Mouse (Mus musculus) layer of hippocampus, adult 8-10 months (tissue): ENCODE data around the gene Satb2. TPM values are rescaled to one million over a fixed set of nuclear protein-coding genes. Genes with fewer than 3 reads are reported as not detected.

Experiments
- DNase-seq, 2 experiments: peaks; one replicate each; pipeline ENCODE4 v3.0.0; 2022; ENCODE audit warnings: low spot score in 2 of 2
- total RNA-seq, 4 experiments: library from RNA; stranded (reverse); gene quantifications; 2 replicates each; pipeline ENCODE4 v1.2.4; 2022

Satb2 gene
- 10 to 100 TPM; 15.4 to 20.3 (median 16.3) TPM for total RNA-seq

DNA sequence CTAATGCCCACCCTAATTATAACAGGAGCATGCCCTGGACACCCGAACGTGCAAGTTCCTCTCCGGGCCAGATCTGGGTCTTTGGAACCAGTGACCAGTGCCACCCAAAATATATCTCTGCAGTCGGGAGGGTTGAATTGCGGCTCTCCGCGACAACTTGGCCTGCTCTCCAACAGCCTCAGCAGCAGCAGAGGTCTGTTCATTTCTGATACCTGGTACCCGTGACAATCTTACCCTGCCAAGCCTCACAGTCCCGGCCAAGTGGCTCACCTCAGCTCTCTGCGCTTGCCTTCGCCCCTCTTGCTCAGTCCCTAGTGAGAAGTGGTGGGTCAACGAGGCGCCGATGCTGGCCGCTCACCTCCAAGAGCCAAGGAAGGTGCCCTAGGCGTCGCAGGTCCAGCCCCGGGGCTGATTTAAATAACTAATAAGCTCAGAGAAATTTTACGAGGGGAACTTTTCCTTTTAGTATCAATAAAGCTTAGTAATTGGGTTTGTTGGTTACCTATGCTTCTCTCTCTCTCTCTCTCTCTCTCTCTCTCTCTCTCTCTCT is at the start of gene Satb2:
Gene Satb2 (minus strand): TSS at position 500 of the 550 bp plus-strand sequence.
- no peak for DNase-seq

DNA sequence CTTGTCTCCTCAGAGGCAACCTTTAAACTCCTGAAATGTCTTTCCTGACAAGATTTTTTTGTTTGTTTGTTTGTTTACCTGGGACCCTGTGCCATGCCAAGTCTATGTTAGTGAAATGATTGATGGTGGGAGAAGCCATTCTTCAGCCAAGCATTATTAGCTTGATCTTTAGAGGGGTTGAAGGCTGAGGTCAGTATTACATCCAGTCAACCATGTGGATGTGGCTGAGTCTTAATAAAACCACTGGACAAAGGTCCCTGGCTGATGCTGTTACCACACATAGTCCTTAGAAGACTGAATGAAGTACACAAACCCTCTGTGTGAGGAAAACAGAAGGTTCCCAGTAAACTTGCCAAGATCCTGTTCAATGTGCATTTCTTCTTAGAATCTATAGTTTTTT is 40.5 kb upstream of the Satb2 start:
- DNase-seq, result no peak

DNA sequence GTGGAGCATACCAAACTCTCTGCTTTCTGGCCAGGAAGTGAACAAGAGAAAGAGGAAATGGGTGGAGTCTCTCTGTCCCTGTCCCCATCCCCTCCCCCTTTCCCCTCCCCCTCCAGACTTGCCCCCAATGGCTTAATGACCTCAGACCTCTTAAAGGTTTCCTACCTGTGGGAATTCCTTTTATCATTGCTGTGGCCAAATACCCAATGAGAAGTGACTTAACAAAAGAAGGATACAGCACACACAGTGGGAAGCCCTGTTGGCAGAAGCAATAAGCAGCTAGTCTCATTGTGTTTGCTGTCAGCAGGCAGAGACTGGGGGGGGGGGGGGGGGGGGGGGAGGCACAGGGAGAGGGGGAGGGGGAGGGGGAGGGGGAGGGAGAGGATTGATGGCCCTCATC is 35.4 kb upstream of the Satb2 start:
- no peak for DNase-seq

DNA sequence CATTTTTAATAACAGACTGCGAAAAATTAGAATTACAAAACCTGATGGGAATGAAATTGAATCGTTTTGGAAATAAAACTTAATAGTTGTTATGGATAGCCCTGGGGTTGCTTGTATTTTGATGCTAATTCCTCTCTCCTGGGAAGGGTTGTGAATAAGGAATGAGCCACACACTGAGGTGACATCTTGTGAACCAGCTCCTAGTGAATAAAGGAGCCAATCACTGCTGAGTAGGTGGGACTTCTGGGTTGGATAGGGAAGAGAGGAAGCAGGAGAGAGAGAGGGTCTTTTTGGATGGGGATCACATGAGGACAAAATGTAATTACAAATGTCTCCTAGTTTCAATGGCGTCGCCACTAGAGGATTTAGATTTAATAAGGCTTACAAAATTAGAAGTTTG is 30.7 kb upstream of the Satb2 start:
- no peak for DNase-seq

DNA sequence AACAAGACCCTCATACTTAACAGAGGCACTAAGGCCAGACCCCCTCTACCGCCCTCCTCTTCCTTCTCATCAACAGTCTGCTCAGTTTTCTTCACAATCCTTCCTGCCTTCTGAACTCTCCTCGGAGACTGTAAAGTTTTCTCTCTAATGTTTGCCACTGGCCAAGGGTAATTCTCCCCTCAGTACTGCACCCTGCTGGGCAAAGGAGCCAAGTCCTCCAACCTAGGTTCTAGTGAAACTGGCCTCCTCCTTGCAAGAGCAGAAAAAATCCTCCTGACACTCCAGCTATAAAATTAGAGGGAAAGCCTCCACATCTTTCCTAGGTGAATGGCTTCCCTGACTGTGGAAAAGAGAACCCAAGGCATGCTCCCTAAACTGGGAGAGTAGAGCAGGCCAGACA is 16.6 kb upstream of the Satb2 start:
- DNase-seq, result no peak

DNA sequence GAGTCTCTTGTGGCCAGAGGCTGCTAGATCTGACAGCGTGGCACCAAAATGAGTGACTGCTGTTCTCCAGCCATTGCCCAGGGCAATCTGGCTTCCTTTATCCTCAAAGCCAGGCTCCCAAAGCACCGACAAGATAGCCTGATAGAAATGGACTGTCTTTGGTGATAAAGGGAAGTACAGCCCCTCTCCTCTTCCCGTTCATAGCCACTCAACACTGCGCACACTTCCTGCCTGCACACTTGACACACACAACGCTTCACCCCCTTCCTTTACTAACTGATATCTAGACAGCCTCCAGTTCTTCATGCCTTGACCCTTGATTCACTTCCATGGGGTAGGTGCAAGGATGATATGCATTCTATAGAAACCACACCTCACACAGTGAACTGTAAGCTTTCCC is 13.9 kb upstream of the Satb2 start:
- no peak for DNase-seq

DNA sequence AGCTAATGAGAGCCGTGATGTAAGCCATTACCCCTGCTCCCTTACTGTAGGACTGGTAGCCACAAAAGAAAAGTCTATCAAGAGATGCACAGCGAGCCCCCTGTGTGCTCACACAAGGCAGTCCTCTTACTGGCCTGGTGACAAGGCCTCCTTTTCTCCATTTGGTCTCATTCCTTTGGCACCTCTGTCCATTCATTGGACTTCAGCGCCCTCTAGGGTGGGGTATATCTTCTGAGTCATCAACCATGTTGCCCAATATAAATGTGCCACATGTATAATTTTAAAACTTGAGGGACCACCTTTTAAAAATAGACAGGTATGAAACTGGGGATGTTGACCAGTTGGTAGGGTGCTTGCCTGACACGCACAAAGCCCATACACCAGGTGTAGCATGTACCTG is 13.2 kb upstream of the Satb2 start:
- no peak for DNase-seq

DNA sequence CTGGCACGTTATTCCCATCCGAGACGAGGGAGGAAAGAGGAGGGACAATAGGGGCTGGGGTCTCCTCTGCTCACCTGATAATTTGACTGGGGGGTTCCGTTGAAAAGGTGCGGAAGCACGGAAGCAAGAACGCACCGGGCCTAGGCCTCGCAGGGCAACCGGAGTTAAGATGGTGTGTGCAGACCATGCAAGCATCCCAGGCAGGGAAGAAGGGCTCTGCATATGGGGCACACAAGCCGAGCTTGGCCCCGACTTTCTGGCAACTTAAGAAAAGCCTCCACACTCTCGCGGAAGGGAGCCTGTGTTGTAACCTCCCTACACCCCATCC is 6.0 kb upstream of the Satb2 start:
- no peak for DNase-seq

DNA sequence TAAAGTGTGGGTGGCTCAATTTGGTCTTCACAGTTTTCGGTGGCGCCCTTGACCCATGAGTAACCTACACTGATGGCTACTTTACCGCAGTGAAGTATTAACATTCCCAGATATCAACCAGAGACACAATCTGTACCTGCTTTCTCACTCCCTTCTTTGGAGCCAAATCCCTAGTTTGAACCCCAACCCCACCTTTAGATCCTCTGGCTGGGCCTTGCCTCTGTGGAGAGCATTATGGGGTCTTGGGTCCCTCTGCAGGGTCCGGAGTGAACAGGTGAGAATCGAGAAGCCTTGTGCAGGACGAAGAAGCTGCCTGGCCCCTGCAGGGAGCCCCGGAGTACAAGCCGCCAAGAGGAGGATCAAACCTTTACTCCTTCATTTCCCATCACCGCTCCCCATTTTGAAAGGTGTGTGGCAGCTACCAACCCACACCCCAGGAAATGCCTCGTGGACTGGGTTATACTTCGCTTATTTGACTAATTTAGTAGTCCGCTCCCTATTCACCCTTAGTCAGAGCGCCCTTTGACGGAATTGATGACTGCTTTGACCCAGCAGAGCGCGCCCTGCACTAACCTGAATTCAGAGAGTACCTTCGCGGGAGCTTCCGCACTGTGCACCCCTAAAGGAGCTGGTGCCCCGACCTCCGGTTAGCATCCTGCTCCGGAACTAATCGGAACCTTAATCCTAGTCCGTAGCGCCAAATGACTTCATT is 5.5 kb upstream of the Satb2 start:
- no peak for DNase-seq

DNA sequence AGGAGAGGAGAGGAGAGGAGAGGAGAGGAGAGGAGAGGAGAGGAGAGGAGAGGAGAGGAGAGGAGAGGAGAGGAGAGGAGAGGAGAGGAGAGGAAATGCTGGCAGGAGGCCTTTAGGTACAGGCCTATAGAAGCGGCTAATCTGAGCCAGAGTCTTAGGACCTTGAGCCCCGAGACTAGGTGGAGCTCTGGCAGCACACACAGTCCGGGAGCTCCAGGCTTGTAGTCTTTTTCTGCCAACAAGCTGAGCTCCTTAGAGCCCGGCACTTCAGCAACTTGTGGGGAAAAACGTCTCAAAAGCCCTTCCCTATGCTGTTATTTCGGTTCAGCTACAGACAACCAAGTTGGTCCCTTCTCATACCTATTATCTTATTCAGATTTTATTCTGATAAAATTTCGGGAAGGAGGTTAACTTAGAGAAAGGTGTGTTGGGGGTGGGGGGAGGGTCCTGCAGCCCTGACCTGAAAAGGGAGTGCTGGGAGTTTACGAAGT is 4.7 kb upstream of the Satb2 start:
- no peak for DNase-seq

DNA sequence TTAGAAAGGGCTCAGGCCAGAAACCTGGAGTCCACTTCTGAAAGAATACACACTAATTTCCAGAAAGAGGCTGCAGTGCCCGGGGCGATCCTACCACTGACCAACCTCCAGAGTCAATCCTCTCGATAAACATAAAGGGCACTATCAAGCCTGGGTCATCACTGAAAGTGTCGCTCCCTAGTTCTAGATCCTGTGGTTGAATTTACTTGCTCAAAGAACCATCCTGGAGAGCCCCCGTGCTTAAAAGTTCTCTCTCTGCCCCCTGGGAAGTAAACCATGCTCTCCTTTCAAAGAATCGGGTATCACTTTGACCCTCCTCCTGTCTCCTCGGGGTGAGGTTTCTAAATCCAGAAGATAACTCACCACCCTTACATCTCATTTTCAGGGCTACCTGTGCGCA is 4.2 kb upstream of the Satb2 start:
- no peak for DNase-seq

DNA sequence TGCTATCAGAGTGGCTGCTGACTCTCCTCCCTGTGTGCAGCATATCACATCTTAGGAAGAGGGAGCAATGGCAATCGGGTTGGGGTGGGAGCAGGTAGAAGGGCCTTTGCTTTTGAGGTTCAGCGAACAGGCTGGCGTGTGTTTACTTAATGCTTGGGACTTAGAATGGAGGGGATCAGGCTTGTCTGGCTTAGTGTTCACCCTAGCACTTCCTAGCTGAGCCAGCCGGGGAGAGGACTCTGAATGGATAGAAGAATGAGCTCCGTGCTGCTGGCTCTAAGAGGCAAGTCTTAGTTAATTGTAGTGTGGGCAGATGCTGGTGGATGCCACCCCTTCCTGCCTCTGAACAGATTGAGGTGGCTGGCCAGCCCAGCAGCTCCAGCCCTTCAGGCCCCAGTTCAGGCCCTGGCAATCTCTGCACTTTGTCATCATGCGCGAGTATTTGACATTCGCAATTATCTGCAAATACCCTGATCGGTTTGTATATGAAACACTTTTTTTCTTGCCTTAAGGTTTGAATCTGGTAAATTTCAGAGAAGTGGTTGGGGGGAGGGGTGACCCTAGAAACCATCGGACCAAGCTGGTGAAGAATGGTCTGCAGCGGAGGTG is 3.6 kb upstream of the Satb2 start:
- no peak for DNase-seq

DNA sequence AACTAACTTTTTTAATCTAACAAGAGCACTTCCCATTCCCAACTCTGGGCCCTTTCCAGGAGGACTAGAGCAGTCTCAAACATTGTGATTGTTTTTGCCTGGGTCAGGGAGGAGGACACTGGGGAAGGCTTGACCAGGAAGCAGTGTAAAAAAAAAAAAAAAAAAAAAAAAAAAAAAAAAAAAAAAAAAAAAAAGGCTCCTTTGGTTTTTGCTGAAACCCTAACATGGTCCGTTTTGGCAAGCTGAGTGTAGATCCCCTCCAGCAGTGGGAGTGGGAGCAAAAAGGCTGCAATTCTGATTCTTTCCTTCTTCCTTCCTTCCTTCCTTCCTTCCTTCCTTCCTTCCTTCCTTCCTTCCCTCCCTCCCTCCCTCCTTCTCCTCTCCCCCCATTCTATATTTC is 3.1 kb upstream of the Satb2 start:
- no peak for DNase-seq

DNA sequence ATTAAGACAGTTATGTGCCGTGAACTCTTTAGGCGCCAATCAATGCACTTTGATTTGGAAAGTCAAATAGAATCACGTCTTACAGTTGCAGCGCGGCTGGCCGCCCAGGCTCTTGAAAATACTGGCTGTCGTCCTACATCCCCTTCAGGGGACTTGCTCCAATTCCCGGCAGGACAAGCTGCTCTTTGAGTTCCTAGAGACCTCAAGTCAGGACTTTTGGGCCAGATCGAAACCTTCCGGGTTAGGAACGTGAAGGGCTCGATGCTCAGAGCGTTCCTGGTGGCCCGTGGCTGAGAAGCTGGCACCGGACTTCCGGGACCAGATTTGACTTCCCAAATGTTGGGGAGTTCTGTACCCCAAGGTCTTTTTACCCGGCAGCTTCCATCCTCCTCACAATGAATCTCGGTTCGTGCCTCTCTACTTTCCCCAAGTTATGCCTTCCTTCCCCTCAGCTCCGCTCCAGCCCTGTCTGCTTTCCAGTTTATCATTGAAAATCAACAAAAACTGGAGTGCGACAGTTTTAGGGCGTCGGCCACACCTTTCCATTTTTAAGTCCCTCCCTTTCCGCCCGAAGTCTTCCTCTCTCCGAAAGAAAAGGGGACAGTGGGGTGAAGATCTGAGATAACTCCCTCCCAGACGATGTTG is 2.3 kb upstream of the Satb2 start:
- DNase-seq, result no peak

DNA sequence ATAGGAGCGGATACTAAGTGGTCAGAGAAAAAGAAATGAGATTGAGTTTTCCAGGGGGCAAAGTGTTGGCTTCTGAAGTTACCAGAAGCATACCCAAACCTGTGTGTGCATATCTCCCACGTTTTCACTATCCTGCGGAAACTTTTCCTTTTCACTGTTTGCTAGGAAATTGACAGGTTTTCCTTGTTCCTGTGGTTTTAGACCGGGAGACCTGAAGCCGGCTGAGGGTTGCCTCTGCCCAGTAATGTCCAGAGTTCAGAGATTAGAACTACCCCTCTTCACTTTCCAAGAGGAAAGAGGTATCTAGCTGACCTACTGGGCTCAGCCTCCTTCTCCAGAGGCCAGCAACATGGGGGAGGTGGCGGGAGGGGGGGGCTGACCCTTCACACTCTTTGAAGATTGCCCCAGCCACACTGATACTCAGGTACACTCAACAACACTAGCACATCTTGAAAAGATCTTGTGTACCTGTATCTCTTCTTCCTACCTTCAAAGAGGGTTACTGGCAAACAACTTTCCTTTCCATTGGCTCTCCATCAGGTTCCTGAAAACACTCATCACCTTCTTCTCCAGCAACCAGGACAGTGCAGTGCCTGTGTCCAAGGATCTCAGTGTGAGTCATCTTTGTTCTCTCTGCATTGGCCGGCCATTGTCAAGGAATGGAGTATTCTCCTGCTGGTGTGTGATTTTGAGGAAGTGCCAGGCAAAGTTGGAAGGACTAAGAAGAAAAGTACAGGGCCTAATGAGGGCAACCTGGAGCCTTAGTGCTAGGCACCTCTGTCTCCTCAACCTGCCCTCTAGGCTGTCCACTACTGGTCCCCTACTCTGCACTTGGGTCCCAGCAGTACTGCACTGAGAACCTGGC is 1.3 kb upstream of the Satb2 start:
- no peak for DNase-seq

DNA sequence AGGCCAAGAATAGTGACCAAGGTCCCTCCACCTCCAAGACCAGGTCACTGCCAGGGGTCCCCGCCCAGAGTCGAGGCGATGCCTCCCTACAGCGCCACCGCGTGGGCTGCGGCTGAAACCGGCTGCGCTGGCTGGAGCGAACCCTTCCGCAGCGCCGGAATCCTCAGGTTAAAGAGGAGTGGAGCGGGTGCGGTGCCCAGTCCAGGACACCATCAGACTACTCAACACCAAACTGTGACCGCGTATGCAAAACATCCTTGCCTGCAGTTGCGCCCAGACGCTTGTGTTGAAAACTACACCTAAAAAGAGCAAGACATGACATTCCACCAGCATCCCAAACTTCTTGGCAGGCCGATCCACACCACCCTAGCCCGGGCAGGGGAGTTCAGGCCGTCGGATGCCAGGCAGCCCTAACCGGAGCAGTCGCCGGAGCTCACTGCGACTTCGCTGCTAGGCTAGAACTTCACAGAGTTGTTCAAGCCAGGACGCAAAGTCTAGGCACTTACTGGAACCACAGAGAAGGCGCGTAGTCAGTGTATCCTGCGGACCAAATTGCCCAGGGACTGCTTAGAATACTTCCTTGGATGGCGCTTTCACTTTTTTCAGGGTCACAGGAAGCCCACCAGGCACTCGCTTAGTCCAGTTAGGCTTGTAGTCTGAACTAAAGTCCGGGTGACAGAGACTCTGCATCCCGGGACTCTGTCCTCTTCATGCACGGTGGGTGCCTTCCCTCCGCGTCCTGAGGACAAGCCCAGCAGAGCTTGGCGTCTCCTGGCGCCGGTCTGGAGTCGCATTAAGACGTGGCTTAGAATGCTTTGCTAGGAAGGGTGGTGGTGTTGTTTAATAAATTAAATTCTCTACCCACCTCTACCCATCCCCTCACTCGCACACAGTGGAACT is 999 bp downstream of the Satb2 start:
- DNase-seq, result no peak

DNA sequence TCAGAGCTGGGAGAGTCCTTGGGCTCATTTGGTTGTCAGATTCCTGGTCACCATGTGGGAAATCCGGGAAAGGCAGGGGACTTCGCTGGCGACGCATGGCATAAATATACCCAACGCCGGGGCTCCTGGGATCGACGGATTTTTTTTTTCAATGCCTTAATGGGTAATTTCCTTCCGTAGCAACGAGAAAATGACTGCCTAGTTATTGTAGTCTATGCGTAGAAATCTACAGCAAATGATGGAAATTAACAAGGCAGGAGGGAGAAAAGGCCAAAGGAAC is 1.7 kb downstream of the Satb2 start:
- no peak for DNase-seq

DNA sequence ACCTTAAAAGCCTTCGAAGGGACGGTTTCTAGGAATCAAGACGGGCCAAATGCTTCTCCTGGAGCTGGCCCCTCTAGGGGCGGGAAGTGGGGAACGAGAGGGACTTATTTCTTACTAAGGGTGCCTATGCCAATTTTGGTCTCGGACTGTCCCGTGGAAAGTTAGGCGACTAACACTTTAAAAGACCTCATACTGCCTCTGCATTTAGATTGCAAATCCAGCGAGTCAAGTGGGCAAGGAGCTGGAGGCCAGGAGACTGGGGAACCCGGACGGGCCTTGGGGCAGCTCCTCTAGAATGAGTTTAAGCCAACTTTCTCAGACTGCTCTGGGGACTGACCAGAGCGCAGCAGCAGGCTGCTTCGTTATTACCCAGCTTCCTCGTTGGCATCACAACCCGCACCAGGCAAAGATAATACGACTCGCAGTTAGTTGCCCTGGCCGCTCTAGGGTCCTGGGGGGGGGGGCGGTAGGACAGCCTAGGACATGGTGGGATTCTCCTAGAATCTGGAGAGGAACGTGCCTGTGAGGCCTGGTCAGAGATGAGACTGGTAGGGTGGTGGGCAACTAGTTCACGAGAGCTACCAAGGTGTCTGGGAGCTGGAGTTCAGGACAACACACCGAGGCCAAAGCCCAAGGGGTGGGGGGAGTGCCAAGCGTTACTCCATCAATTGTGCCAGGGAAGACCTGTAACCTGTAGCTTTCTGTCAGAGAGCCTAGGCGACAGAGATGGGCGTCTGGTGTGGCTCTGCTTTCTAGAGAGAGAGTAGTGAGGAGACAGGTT is 2.2 kb downstream of the Satb2 start:
- no peak for DNase-seq

DNA sequence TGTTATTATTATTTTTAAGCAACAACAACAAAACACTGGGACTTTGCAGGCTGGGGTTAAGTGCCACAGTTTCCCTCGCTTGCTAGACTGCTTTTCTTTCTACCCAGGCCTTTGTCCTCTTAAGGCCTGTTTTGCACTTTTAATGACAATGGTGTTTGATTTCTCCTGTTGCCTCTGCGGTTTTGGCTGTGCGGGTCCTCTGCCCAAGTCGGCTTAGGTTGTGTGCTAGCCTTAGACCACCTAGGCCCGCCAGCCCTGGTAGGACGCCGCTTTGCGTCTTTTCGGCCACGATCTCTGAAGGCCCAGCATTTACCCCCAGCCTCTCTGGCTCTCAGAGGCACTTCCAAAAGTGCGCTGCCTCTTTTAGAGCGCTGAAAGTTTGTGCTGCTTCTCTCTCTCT is 2.9 kb downstream of the Satb2 start:
- DNase-seq, result no peak

DNA sequence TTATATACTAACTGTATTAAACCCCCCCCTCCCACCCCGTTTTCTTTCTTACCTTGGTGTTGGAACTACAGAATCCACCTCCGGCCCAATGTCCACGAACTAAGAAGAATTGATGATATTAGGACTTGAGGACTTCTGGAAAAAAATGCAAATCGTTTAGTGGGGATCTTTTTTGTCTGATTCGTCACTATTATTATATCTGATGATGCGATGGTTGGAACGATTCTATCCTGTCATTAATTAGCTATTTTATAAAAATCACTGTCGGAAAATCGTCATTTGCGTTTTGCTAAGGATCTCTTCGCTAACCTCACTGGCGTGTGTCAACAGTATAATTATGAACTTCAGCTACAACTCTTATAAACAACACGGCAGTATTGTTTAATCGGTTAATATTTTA is 4.3 kb downstream of the Satb2 start:
- no peak for DNase-seq
